Mouse (Mus musculus): Measurements from ENCODE around the gene Fosl2.

Gene Fosl2

GRCm38 (mm10) chr5:32182885-32183629 is 47.5 kb downstream of the Fosl2 start:
- DNase-seq (ENCODE audit: low spot score), result no peak

- DNase-seq (ENCODE audit: low spot score), result no peak
Measured at GRCm38 (mm10) chr5:32187717-32188116, 52.1 kb downstream of the Fosl2 start.

- no peak for DNase-seq (ENCODE audit: low spot score)
Measured at GRCm38 (mm10) chr5:32191259-32191658, 55.7 kb downstream of the Fosl2 start.

DNA sequence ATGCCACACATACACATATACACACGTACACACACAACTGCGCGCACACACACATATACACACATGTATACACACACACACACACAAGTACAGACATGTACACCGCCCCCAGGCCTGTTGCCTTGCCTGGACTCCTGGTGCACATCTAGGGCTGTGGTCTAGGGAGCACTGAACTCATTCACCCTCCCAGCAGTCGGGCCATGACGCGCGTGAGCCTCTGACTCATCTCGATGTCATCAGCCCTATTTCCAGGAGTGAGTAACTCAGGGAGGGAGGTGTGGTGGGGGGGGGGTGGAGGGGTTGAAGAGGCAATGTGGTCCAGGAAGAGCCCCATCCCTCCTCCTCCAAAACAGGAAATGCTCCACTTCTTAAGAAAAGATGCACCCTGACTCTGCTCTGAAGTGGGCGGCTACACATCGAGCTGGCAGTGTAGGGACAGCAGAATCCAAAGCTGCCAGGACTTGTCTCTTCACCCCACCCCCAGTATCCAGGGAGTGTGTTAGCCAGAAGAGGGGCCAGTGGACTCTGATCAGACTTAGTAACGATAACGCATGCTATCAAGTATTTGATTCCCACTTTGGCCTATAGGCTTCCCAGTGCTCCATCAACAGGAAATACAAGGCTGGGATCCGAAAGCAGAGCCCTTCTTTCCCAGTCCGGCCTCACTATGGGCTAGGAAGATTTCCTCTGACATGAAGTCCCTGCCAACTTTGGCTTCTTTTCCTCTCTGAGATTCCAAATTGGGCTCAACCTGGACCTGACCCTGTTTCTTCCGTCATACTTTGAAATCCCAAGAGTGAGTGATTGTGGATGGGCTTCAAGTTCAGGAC is 56.6 kb downstream of the Fosl2 start:
- peak; percentile 43 for DNase-seq (ENCODE audit: low spot score)

DNA sequence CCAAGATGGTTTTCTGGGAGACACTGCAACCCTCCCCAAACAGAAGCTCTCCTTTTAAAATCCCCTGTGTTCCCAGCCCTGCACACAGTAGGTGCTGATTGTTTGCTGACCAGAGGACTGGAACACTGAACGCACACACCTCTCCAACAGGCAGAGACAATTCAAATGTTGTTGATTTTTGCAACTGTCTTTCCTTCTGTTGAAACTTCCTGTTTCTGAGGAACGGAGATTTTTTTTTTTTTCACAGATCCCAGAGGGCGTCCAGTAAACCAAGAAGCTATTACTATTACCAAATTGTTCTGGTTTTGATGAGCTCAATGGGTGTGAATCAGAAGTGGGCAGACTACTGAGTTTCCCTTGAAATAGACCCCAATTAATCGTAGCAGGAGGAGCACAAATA is 58.6 kb downstream of the Fosl2 start:
- DNase-seq (ENCODE audit: low spot score), result peak; percentile 25

DNA sequence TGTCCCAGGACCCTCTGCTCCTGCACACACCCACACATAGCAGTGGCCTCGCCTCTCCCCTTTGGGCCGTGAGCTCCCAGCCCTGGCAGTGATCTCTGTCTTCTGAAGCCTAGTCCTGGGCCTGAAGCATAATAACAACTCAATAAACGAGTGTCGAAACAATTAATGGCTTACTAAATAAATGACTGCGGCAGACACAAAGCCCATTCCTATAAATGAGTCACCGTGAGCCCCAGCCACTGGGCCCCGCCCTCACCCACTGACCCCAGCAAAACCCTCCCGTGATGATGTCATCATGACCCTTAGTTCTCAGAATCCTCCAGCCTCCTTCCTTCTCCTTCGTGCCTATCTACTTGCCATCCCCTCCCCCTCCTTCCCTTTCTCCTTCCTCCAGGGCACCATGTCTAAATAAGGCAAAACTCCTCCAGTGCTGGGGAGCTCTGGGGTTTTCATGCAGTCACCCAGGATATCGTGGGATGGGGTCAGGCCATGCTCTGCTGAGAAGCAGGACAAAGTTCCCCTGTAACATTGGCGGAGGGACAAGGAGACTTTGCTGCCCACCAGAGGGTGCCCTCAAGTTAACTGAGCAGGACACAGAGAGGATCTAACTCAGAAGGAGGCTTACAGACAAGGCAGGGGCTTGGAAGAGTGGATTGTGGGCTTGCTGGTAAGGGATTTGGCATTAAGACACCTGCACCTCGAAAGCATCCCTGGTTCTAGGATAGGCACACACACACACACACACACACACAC is 60.4 kb downstream of the Fosl2 start:
- DNase-seq (ENCODE audit: low spot score), result peak; percentile 48

DNA sequence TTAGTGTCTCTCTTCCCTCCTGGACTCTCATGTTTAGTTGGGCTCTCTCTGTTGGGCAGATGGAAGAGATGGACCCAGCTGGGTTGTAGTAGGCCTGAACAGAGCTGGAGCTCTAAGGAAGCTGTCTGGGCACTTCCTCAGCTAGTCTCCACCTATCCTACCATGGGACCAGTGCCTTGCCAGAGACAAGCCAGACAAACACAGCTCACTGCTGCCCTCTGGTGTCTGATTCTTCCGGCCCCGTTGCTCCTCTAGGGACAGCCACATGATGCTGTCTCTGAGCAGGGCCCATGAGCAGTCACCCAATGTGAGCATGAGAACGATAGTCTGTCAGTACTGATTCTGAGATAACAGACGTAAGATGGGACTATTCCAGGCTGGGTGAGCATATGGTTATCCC is 62.1 kb downstream of the Fosl2 start:
- peak; percentile 98 for DNase-seq (ENCODE audit: low spot score)

DNA sequence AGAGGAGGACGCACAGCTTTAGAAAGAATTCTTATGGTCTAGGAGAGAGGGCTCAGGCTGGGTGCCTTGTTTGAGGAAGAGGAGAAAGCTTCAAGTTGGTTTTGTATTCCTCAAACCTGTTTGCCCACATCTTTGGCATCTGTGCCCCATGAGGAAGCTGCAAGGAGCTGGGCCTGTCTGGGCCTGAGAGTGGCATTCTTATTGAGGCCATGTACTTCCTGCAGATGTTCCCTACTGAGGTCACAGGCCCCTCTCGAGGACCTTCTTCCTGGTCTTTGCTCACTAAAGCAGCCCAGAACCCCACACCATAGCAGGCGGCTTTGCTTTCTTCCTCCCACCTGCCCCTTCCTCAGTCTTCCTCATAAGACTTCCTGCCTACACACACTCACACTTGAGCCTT is 63.5 kb downstream of the Fosl2 start:
- DNase-seq (ENCODE audit: low spot score), result no peak

DNA sequence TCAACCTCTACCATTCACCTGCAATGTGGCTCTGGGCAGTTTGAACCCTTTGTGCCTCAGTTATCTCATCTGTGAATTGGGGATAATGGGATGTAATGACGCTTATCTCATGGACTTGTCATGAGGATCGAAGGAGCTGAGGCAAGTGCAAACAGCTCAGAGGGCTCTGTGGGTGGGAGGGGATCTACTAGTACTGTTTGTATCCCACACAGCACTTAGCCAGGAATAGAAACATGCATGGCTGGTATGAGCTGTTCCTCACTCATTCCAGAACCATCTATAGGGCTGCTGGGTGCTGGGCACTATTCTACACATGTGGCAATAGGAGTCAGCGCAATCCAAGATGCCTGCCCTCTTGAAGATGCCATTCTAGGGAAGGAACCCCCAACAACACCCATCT is 64.0 kb downstream of the Fosl2 start:
- DNase-seq (ENCODE audit: low spot score), result no peak

DNA sequence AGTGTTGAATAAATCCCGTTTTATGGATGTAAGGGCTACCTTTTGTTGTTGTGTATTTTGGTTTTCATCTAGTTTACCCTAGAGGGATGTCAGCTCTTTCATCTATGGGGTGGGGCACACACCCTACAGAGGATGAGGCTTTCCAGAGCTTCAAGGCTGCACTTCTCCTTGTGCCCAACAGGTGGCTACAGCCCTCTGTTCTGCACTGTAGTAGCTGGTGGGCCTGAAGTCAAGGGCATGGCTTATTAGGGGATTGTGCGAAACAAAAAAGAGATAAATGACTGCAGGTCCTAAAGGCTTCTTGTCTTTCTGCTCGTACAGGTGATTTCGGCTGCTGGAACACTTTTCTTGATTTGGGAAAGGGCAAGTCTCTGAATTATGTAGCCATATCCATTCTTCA is 69.1 kb downstream of the Fosl2 start:
- DNase-seq (ENCODE audit: low spot score), result no peak

DNA sequence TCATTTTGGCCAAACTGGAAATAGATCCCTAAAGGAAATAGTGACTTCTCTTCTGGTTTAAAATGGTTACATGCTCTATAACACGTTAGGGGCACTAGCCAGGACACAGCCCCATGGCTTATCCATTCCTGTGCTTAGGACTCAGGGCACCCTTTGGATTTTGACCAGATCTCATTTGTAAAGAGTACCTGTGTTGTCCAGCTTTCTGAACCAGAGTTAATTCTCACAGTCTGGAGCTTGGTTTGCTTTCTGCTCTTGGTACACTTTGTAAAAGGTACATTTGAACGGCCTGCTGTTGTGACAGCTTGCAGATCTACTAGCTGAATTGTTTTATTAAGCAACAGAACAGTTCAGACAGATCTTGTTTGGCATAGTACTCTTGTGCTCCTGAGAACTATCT is 71.1 kb downstream of the Fosl2 start:
- DNase-seq (ENCODE audit: low spot score), result no peak

Data from adipocyte (in vitro differentiated cells).